Mouse (Mus musculus): ENCODE data around the gene Perm1. TPM values are rescaled to one million over a fixed set of nuclear protein-coding genes. Genes with fewer than 3 reads are reported as not detected.

Gene Perm1
- total RNA-seq, 2 experiments from 2014 or later, result 144 to 172 TPM

DNA sequence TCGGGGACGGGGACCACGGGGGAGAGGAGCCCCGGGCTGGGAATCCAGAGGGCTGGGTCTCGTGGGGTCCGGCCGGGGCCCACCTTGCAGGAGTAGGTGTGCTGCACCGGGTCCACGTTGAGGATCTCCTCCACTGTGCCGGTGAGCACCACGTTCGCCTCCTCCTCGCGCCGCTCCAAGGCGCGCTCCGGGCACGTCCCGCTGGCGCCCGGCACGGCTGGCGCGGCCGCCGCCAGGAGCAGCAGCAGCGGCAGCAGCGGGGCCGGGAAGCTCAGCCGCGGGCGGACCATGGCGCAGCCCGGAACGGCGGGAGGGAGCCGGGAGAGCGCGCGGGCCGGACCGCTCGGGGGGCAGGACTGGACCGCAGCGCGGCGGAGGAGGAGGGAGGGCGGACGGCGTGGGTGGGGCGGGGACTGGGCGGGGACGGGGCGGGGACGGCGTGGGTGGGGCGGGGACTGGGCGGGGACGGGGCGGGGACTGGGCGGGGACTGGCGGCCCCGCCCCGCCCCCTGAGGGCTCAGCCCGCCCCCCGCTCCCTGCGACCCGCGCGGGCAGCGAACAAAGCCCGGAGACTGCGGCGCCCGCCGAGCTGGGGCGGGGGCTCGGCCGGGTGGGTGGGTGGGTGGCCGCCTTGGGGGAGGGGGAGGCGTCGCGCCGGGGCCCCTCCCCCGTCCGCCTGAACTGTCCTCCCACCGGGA, 18.4 kb upstream of the Perm1 start, which contains the start of gene Agrn:
Gene Agrn (minus strand): TSS at position 358 of the 698 bp plus-strand sequence.
- peak; percentile 56 to 60 for DNase-seq
- intact Hi-C loops (cut with DNase I), result no loop called here

DNA sequence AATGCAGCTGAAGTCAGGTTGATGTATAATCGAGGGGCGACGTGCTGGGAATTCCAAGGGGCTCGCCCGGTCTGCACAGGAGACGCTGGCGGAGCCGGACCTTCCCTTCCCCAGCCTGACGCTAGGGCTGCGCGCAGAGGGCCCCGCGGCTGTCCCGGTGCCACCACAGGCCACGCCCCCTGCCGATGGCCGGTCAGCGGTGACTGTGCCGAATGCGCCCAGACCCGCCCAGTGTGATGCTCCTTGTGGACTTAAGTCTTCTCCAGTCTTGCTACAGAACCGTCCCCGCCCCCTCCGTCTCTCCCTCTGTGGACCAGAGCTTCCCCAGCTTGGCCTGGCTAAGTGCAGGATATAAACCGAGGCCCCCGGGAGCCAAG, 17.9 kb upstream of the Perm1 start:
- intact Hi-C loops (cut with DNase I), result no loop called here
- peak; percentile 78 to 86 for DNase-seq

DNA sequence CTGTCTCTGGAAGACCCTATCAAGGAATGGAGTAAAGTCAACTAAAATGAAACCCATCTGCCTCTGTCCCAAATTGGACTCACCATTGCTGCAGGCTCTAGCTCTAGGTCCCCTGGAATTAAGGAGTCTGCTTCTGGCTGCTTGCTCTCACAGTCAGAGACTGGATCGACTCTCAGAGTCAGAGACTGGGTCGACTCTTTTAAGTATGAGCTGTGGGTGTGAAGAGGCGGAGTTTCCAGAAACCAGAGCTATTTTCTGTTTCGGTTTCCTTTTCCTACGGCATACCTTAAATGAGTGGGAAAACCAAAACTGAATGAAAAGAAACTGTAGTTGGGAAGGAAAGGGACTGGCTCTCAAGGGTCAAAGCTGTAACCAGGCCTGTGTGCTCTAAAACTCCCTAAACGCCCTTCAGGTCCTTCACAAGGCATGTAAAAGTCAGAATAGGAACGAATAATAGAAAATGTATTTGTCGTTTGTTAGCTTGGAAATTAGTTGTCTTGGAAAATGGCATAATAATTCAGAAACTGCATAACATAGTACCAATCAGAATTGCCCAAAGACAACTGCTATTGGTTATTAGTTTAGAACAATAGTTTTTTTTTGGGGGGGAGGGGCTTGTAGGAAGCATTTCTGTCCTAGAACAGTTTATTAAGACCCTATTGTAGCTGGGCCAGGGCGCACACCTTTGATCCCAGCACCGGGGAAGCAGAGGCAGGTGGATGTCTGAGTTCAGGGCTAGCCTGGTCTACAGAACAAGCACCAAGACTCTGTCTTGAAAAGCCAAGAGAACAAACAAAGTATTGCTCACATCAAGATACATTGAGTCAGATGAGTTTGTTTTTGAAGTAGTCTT, 14.8 kb upstream of the Perm1 start, which contains the start of gene Isg15:
Gene Isg15 (minus strand): TSS at position 196 of the 853 bp plus-strand sequence.
- intact Hi-C loops (cut with DNase I), result no loop called here
- DNase-seq, result no peak

DNA sequence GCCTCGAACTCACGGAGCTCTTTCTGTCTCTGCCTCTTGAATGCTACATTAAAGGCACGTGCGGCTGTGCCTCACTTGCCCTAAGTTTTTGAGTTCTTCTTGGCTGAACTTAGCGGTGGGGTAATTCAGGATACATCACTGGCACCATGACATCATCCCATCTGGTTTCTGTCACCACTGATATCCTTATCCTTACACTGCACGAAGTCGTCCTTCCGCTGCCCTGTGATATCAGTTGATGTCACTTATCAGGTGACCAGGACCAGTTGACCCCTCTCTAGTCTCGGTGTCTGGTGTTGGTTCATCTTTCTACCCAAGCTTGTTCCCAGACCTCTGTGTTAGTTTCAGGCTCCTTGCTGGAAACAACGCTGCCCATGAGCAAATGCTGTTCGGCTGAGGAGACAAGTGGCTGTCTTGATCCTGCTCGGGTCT, 13.2 kb upstream of the Perm1 start:
- DNase-seq, result no peak
- intact Hi-C loops (cut with DNase I), result loop anchor here (2.0 kb wide), 1 partner anchor 32 kb away; the partner anchor contains the start of gene Plekhn1

DNA sequence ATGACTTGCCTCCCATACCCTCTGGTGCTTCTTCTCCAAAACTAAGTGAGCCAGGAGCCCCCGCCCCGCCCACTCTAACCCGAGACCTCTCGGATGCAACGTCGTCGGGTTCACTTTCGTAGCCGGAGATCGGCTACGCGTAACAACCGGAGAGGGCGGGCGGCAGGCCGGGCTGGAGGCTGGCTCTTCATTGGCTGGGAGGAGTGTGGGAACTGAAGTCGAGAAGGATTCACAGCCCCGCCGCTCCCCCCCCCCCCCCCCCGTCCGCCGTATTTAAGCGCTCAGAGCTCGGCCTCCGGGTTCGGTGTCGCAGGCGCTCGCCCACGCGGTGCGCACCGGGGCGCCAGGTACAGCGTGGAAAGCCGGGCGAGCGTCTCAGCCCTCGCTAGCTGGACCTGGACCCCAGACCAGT, 12.7 kb upstream of the Perm1 start, which contains the start of gene AW011738:
Gene AW011738 (plus strand): TSS at position 304 of the 412 bp plus-strand sequence.
- intact Hi-C loops (cut with DNase I), result loop anchor here (2.0 kb wide), 1 partner anchor 32 kb away; the partner anchor contains the start of gene Plekhn1
- DNase-seq, result peak; percentile 44 to 66

DNA sequence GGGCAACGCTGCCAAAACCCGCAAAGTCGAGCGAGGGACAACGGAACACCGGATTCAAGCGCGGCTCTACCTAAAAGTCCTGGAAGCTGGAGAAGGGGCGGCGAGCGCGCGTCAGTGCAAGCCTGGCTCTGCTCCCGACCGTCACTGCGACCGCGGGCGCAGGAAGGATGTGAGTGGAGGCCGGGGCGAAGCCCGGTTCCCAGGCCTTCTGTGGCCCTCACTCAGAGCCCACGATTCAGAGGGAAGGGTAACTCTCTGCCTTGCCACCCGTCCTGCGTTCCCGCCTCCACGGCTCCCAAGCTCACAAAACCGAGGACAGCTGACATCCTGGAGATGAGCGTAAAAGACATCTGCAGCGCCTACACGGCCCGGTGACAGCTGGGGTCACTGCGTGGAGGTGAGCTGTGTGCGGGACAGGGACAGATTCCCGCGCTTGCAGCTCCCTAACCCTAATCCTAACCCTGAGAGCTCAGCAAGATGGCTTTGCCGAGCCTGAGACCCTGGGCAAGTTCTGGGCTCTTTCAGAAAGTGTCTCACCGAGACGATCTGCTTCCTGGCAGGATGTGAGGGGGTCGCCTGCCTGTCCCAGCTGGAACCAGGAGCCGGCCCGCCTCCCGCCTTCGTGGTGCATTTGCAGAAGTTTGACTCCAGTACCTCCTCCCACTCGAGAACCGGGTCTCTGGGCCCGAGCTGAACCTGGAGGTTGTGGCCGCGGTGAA, 12.1 kb upstream of the Perm1 start:
- intact Hi-C loops (cut with DNase I), result loop anchor here (2.0 kb wide), 1 partner anchor 31 kb away; the partner anchor contains the start of gene Plekhn1
- DNase-seq, result no peak

DNA sequence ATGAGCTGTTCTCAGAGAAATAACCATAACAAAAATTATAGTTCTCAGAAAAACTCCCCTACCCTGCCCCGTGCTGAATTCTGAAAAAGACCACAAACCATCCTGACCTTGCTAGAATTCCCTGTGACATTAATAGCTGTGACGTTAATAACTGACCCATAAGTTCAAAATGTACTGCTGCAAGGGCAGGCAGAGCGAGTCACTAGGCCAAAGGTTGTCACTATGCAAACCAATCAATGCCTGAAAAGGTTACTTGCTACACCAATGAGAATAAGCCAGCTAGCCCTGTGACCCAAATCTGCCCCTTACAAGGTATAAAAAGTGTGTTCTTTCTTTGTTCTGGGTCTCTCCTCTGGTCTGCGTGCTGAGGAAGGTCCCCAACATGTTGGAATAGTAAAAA, 6.8 kb upstream of the Perm1 start:
- no peak for DNase-seq

DNA sequence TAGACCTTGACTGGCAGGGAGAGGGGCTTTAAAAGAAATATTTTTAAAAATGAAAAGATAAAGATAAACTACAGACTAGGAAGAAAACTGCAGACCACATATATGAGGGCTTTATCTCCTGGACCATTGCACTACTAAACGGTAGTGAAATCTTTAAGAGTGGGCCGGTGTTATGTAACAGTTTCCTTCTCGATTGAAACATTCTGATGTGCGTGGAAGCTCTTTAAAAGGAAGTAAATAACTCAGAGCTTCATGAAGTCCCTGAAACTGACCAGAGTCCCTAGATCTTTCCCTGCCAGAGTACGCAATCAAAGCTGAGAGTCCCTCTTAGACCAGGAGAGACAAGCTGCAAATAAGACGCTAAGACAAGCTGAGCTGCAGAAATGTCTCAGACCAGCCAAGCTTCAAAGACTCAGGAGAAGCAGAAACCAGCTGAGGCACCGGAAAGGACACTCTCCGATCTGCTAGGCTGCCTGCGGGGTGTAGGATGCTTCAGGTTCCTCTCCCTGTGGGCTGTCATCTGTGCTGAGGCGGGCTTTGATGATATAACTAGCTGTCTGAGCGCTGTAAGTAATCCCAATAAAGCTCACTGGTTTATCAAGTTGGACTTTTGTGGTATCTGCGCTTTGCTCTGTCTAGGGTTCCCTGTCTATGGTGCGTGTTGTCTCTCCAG, 5.6 kb upstream of the Perm1 start:
- intact Hi-C loops (cut with DNase I), result no loop called here

More for the DNA sequence above, 6.8 kb upstream of the Perm1 start:
- intact Hi-C loops (cut with DNase I), result no loop called here

DNA sequence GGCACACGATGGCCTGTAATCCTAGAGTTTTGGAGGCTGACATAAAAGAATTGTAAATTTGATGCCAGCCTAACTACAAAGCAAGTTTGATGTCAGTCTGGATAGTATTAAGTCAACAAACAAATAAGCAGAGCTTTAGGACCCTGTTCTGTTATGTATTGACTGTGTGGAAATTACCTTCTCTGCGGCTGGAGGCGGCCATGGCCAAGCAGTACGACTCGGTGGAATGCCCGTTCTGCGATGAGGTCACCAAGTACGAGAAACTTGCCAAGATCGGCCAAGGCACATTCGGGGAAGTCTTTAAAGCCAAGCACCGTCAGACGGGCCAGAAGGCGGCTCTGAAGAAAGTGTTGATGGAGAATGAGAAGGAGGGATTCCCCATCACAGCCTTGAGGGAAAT, 2.5 kb upstream of the Perm1 start:
- no peak for DNase-seq
- intact Hi-C loops (cut with DNase I), result no loop called here

More for the DNA sequence above, 5.6 kb upstream of the Perm1 start:
- no peak for DNase-seq

DNA sequence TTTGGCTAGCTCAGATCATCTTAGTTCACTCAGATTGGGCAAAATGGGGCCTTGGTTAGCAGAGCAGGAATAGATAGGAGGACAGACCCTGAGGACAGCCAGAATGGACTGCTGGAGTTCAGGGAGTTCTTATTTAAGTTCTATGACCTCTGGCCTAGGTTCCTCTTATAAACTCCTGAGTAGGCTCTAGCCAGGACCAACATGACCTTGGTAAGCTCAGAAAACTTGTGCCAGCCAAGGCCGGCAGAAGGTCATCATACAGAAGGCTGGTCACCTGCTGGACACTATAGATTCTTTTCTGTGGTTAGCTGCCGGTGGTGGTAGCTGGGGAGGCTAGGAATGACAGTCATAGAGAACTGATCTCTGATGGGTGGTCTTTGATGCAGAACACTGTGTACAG, 528 bp downstream of the Perm1 start:
- no peak for DNase-seq
- intact Hi-C loops (cut with DNase I), result no loop called here

DNA sequence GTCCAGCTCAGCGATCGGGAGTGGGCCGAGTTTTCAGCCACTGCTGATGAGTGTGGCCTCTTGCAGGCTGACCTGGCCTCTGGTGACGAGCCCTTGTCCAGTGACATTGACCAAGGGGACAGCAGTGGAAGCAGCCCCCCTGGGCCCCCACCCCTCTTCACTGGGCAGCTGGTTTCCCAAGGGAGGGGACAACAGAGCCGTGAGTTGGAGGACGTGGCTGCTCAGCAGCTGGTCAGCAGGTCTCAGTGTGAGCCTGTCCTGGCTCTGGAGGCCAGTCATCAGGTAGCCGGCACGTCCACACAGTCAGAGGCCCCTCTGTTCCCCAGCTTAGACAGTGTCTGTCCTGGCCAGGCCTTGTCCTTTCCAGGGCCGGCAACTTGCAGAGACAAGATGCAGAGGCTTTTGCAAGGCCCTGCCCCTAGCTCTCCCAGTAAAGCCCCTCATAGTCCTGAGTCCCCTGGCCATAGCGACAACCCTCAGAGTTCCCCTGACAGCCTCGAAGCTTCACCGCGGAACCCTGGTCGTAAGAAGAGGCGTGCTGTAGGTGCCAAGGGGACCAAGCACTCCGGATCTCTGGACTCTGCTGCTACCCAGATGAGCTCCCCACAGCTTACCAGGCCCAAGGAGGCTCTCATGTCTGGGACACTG, 1.5 kb downstream of the Perm1 start:
- no peak for DNase-seq
- intact Hi-C loops (cut with DNase I), result no loop called here

DNA sequence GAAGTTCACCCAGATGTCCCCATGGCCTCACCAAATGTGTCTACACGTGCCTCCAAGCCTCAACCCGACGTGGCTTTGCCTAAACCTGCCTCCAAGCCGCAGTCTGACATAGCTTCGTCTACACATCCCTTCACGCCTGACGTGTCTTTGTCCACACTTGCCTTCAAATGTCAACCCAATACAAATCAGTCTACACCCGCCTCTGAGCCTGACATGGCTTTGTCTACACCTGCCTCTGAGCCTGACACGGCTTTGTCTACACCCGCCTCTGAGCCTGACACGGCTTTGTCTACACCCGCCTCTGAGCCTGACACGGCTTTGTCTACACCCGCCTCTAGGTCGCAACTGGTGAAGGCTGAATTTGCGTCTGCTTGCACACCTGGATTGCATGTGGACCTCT, 2.2 kb downstream of the Perm1 start:
- no peak for DNase-seq
- intact Hi-C loops (cut with DNase I), result no loop called here

DNA sequence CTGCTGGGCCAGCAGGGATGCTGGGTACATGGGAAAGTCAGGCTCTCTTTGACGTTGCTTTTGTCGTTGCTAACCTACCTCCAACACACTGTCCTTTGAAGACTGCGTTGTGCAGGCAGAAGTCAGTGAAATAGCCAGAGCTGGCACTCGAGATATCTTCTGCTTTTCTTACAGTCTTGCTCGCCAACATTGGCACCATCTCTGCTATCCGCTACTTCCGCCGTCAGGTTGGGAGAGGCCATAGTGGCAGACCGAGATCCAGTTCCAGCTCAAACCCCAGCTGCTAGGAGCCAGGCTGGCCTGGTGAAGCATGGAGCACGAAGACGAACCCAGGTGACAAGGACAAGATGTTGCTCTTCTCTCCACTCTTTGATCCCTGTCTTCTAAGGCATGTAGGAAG, 4.3 kb downstream of the Perm1 start:
- intact Hi-C loops (cut with DNase I), result no loop called here
- DNase-seq, result no peak

DNA sequence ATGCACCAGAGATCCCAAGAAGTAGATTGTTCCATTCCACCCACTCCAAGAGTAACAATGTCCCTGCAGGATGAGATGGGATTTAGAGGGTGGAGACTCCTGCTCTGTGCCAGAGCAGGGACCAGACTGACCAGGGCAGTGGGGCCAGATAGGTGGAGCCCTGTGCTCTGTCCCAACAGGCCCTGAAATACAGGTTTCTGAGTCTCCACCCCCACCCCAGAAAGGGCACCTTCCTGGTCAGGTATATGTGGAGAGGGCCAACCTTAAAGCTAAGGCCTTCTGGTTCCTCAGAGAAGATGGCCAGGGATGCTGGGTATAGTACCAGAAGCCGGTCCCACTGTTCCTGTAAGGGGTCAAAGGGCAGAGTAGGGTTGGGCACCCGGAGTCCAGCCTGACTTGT, 8.6 kb downstream of the Perm1 start:
- intact Hi-C loops (cut with DNase I), result no loop called here
- DNase-seq, result no peak

DNA sequence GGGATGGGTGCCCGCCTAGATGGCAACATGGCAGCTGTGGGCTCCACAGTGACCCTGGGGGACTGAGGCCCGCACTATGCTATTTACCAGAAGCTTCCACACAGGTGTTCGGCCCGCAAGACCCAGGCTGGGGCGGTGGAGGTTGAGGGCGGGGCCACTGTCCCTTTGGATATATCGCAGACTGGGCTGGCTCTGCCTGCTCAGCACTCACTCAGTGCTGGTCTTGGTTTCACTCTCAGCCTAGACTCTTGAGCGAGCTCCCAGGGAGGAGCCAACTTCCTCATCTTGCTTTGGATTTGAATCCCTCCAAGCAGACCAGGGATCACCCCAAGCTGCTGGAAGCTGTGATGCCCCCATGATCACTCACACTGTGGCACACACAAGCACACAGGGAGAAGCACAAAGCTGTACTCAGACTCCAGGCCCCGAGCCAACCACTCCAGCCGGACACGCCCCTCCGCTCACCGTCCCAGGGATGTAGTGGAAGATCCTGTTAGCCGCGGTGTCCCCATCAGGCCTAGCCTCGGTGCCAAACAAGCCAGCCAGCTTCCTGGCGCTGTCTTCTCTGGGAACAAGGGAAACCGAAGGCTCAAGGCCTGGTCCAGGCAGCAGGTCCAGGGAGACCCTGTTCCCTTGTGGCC, 12.2 kb downstream of the Perm1 start:
- DNase-seq, result no peak
- intact Hi-C loops (cut with DNase I), result no loop called here

DNA sequence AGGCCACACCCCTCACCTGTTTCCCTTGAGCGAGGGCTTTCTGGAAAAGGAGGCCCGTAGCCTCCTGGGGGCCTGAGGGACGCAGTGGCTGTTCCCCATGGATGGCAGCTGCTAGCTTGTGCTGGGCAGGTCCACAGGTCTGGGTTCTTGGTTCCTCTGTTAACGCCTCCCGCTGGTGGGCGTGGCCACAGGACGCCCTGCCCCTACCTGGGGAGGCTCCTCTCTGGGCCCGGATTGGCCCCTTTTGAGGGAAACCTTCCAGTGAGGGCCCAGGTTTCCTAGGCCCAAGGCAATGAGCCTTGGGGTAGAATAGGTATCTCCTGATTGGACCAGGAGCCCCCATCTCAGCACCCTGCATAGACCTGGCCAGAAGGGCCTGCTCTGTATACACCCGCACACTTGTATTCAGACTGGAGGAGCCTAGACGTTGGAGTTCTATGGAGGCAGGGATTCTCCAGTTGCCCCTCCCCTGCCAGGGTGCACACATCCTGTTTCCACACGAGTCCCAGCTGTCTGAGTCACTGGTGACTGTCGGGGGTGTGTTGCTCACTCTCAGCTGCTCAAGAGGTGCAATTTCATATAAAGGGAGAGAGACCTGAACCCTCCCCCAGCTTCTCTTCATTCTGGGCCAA, 12.8 kb downstream of the Perm1 start:
- intact Hi-C loops (cut with DNase I), result no loop called here
- DNase-seq, result no peak

DNA sequence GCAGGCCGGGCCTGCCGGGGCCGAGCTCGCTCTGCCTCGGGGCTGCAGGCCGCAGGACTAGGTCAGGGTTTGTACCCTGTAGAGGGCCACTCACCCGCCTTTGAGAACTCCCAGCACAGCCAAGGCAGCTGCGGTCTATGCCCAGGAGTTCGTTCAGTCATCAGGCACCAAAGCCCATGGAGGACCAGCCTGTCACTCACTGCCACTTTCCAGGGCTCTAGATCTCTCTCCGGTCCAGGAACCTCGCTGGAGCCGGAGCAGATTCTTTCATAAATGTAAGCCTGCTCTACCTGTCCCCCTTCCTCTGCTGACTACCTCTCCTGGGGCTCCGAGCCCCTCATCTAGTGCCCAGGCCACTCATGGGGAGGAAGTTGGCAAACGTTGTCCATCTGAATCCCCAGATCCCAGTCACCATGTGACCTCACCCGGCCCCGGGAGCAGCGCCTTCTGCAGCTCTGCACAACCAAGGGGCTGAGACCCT, 18.4 kb downstream of the Perm1 start:
- intact Hi-C loops (cut with DNase I), result loop anchor here (2.0 kb wide), 1 partner anchor 31 kb away; the partner anchor contains the start of gene AW011738
- no peak for DNase-seq

DNA sequence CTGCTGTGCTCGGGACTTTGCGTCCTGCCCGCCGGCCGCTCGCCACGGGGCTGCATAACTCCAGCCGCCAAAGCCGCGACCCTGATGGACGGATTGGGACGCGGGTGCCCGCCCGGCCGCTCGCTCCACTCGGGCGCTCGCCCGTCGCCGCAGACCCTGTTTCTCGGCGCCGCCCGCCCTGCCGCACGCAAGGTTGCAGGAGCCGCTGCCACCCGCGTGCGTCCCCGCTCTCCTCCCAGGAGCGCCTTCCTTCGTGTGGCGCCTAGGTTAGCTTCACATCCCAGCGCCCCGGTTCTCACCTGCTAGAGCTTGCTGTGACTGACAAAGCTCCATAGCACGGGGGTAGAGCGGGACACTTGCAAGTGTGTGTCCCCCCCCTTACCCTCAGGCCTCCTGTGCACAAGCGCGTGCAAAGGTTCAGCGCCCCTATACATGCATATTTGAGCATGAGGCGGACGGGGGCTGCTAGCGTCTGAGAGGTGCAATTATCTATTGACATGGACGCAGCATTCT, 19.1 kb downstream of the Perm1 start, which contains the start of gene Plekhn1:
Gene Plekhn1 (minus strand): TSS at position 157 of the 513 bp plus-strand sequence.
- peak; percentile 59 to 60 for DNase-seq
- intact Hi-C loops (cut with DNase I), result loop anchor here (2.0 kb wide), 1 partner anchor 32 kb away; the partner anchor contains the start of gene AW011738

All from gastrocnemius, postnatal 36 days (tissue).